Mouse (Mus musculus) gastrocnemius, adult 2 months (tissue): Measurements from ENCODE around the gene Xaf1. TPM values are rescaled to one million over a fixed set of nuclear protein-coding genes. Genes with fewer than 3 reads are reported as not detected.

Experiments used
- DNase-seq: peaks from one replicate; pipeline ENCODE4 v3.0.0; 2022
- H3K27ac ChIP-seq: fragments of 200-600 bp; 2 replicates; pipeline ENCODE4 v1.8.1; 2022; ENCODE audit warnings: mild to moderate bottlenecking
- H3K4me3 ChIP-seq: fragments of 200-600 bp; 2 replicates; pipeline ENCODE4 v1.8.1; 2022; ENCODE audit warnings: mild to moderate bottlenecking, moderate library complexity
- CTCF ChIP-seq: fragments of 200-600 bp; IDR thresholded peaks from 2 replicates; pipeline ENCODE4 v1.8.1; 2022; ENCODE audit warnings: antibody characterized with exemption, mild to moderate bottlenecking, moderate library complexity
- intact Hi-C: fragments of 180-260 bp; cut with DNase I; formaldehyde crosslinking; loops from one replicate; pipeline ENCODE4 v1.15.1; 2025
- total RNA-seq, 2 experiments: library from RNA; stranded (reverse); gene quantifications; 2 replicates each; pipeline ENCODE4 v1.2.3; 2021

Xaf1 gene
- total RNA-seq, 2 experiments from 2014 or later: 3.4 to 3.7 TPM

DNA sequence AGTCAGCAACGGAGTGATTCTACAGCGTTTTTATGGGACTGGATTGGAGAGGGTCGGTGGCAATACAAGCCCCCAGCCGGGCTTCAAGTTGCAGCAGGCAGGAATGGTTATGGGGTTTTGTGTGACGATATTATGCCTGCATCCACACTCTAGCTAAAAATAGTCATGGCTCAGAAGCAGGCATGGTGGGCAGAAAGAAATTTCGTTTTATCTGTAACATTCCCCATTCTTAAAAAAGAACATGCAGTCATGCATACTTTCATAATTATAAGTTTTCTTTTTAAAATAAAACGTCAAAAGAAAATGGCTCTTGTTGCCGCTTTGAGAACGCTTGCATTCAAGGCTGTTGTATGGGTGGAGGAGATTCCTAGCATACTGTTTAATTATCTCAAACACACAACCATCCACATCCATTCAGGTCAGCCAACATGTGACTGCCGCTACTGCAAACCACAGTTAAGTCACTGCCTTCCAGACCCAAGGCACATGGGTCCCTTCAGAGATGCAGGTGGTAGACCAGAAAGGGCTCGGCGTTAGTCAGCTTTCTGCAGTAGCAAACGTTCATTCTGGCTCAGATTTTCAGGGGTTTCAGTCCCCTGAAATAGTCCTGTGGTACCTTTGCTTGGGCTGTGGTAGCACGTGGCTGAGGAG lies 16.8 kb upstream of the Xaf1 start:
- no peak for DNase-seq
- H3K27ac ChIP-seq: no peak overlapping the region
- intact Hi-C loops: no loop called here
- TF ChIP-seq CTCF: no peak
- H3K4me3 ChIP-seq: no peak overlapping the region

DNA sequence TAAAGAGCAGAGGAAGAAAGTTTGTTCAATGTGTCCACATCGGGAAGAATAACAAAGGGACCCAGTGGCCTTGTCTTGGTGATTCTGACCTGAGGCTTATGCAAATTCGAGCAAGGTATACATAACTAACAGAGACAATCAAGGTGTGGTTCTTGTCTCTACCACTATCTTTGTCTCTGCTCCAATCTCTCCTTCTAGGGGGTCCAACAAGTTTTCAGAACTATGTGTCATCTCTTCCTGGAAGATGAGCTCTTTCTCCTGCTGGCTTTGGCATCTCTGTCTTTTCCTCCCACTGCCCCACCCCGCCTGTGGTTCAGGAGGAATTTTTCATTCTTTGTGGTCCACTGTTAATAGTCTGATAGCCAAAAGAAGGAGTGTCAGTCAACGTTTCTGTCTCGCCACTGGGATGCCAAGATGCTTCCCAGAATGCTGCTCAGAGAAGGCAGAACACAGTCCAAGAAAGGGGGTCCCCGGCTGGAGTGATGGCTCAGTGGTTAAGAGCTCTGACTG lies 15.4 kb upstream of the Xaf1 start:
- no peak for TF ChIP-seq CTCF
- DNase-seq: no peak
- no peak overlapping the region for H3K4me3 ChIP-seq
- H3K27ac ChIP-seq: no peak overlapping the region
- intact Hi-C loops: no loop called here

DNA sequence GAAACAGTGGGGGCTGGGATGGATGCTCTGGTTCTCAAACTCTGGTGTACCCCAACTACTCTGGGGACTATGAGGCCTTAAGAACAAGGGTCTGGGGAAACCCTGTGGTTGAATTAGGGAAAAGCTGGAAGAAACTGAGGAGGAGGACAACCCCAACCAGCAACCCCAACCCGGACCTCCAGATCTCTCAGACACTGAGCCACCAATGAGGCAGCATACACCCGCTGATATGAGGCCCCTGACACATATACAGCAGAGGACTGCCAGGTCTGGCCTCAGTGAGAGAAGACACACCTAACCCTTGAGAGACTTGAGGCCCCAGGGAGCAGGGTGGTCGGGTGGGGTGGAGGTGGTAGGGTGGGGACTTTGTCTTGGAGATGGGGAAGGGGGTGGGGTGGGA lies 14.8 kb upstream of the Xaf1 start:
- Histone ChIP-seq H3K4me3 (no peak overlapping the region), H3K27ac (no peak overlapping the region)
- TF ChIP-seq CTCF: no peak
- intact Hi-C loops: no loop called here
- no peak for DNase-seq

DNA sequence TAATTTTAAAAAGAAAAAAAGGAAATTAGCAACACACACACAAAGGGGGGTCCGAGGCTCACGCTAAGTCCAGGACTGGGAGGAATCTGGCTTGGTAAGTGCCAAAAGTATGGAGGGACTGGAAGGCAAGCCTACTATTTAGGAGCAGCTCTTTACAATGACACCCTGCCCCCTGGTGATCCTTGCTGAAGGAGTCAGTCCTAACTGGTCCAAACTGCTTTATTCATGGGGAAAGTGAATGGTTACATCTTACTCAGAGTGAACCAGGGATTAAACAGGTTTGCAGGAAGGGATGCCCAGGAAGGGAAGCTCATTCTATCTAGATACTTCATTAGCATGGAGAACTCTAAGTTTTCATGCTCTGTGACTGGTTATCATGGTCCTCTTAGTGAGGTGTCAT lies 14.3 kb upstream of the Xaf1 start:
- intact Hi-C loops: no loop called here
- no peak for TF ChIP-seq CTCF
- no peak for DNase-seq

DNA sequence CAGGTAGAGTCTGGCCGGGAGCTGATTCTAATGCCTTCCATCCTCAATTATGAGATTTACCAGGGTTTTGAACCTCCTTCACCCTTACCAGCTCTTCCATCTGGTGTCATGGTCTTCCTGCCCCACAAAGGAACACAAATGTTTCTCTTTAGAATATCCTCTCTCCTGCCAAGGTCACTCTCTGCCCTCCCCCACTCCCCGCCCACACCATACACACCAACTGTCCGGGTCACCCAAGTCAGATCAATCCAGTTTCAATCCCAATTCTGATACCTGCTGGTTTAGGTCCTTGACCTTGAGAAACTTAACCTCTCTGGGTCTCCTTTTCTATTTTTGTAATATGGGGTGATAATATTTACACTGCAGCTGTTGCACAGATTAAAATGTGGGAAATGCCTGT lies 13.9 kb upstream of the Xaf1 start:
- TF ChIP-seq CTCF: no peak
- no peak overlapping the region for H3K4me3 ChIP-seq
- no peak overlapping the region for H3K27ac ChIP-seq
- intact Hi-C loops: no loop called here
- no peak for DNase-seq

More for the DNA sequence above, 14.3 kb upstream of the Xaf1 start:
- no peak overlapping the region for H3K4me3 ChIP-seq
- no peak overlapping the region for H3K27ac ChIP-seq

DNA sequence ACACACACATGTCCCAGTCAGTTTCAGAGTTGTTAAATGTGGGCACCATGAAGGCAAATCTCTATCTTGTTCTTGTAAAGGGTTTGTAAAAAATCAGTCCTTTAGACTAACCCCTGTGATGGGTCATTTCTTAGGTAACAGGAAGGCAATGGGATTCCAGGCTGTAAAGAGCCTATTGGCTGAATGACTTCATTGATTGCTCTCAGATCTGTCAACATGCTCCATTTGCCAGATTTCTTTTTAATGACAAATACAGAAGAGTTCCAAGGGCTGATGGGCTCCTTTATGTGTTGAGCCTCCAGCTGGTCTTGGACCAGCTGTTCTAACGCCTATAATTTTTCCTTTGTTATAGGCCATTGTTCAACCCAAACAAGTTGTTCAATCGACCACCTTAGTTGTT lies 8.3 kb upstream of the Xaf1 start:
- no peak for DNase-seq
- intact Hi-C loops: no loop called here
- TF ChIP-seq CTCF: no peak
- Histone ChIP-seq H3K4me3 (no peak overlapping the region), H3K27ac (no peak overlapping the region)

DNA sequence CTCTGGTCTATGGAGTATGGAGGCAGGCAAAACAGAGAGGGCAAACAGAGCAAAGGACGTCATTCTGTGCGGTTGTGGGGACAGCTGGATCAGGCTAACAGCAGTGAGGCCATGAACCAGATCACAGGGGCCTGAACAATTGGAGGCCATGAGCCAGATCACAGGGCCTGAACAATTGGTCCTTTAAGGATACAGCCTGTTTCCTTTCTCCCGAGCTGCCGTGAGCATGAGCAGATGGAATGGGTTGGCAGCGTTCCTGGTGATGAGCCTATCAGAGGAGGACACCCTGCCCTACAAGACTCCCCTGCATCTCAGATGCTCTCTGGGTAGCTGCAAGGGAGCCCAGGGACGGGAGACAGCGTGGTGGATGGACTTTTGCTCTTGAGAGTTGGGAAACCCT lies 801 bp downstream of the Xaf1 start:
- Histone ChIP-seq H3K27ac (peak overlapping the region; percentile 82), H3K4me3 (peak overlapping the region; percentile 78)
- peak; percentile 66 for DNase-seq
- no peak for TF ChIP-seq CTCF
- intact Hi-C loops: no loop called here

DNA sequence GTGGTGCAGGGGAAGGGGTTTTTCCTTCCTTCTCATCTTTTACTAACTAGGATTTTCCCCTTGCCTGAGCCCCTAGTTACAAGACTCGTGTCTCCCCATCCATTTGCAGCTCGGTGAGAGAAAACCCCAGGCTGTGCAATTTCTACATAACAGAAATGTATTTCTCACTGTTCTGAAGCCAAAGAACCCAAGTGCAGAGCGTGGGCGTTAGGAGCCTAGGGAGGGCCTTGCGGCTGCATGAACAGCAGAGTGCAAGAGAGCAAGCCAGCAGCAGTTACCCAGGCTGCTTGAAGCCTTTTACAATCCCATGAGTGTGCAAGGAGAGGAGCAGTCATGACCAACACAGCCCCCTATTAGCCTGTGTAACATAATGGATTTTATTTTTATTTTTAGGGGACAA lies 6.0 kb downstream of the Xaf1 start:
- DNase-seq: no peak
- H3K4me3 ChIP-seq: no peak overlapping the region
- no peak for TF ChIP-seq CTCF
- intact Hi-C loops: no loop called here
- H3K27ac ChIP-seq: no peak overlapping the region

DNA sequence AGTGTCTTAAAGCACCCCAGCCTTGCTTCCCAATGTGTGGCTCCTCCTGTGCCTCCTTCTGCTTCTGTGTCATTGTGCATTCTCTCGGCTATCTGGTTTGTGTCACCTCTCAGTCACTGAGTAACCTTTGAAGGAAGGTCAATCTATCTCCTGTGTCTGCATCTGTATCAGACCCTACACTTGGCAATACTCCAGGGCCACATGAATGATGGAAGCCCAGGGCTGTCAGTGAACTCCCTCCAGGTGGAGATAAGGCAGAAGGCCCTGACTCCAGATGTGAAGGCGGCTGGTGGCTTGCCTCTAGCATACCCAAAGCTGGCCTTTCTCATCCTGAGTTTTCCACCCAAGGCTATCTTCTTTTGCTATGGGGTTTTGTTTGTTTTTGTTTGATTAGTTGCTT lies 7.6 kb downstream of the Xaf1 start:
- no peak for TF ChIP-seq CTCF
- no peak overlapping the region for H3K27ac ChIP-seq
- no peak overlapping the region for H3K4me3 ChIP-seq
- DNase-seq: no peak
- intact Hi-C loops: no loop called here

DNA sequence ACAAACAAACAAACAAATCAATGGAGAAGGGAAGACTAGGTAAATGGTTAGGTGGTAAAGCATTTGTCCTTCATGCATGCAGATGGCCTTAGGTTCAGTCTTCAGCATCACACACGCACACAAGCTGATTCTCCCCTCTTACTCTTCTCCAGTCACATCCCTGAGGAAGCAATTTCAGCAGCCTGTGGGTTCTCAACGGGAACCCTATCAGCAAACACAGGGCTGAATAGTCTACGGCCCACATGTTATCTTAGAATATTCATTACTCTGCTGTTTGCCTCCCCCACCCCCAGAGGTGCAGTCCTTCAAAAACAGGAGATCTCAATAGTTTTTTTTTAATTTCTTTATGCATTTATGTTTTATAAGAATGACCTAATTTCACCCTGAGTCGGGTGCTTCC lies 9.1 kb downstream of the Xaf1 start:
- no peak for DNase-seq
- H3K27ac ChIP-seq: no peak overlapping the region
- no peak overlapping the region for H3K4me3 ChIP-seq
- no peak for TF ChIP-seq CTCF
- intact Hi-C loops: no loop called here

DNA sequence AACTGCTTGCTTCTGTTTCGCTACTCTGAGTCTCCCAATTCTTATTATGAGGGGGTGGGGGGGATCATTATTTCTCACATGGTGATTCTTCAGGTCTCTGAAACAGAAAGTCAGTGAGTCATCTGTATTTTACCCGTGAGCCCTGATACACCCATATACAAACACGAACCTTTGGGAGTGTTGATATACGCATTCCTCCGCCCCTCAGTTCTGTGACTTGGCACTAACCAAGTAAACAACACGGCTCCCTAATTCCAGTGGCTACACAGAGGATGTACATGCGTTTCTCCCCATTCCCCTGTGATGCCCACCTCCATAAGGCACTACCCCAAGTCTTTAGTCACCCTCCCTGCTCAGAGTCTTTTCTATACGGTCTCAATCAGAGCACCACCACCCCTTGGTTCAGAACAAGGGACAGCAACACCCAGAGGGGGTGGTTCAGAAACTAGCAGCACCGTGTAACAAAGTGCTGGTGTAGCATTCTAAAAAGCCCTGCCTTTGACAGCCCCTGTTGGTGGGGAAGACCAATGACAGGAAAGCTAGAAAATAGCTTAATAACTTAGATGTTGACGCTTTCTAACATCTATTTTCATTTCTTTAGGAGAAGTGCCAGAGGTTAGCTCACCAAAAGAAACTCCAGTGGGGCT lies 10.0 kb downstream of the Xaf1 start:
- intact Hi-C loops: no loop called here
- Histone ChIP-seq H3K27ac (no peak overlapping the region), H3K4me3 (no peak overlapping the region)
- no peak for DNase-seq
- TF ChIP-seq CTCF: no peak

DNA sequence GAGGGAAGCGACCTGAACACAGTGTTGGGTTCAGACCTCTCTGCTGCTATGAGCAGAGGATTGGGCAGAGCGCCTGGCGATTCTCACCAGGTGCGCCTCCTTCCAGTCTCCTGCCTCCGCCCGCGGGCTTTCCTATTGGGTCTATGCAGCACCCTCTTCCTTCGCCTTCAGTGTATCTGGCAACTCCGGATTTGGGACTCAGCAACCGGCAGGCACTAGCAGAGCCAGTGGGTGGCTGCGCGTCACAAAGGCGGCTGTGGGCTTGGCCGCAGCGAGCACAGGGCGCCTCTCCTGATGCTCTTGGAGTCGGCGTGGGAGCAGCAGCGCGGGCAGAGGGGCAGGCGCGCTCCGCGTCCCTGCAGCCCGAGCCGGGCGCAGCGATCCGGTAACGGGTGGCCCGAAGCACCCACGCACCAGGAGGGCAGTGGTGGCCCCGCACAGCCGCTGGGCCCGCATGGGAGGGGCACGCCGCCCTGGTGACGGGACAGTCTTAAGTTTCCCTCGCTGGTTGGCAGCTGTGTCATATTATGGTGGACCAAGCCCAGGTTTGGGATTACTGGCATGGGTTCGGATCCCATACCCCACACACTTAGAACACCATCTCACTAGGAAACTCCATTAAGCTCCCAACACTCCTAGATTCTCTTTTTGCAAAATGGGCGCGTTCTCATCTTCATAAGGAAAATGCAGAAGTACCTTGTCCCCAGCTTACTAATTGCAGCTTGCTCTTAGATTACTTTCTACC lies 12.9 kb downstream of the Xaf1 start, which contains the start of gene Fbxo39:
Gene Fbxo39 (plus strand): TSS at position 294 of the 745 bp plus-strand sequence.
- H3K27ac ChIP-seq: no peak within 1 kb of the TSS
- TF ChIP-seq CTCF: no peak
- DNase-seq: no peak
- intact Hi-C loops: no loop called here
- H3K4me3 ChIP-seq: peak within 1 kb of the TSS; percentile 51

DNA sequence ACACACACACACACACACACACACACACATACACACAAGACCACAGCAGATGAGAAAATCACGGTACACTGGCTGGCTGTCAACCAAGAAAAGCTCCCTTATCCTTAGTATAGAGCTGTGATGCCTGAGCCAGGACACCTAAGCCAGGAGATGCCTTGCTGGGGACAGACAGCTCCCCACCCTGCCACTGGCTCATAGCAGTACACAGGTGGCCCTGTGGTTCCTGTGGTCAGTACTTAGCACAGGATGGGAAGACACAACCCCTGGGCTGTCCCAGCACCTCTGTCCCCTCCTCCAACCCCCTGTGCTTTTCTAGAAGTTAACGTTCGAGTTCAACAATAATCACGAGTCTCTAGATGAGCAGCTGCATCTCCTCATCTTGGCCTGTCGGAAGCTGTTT lies 16.6 kb downstream of the Xaf1 start:
- Histone ChIP-seq H3K4me3 (no peak overlapping the region), H3K27ac (no peak overlapping the region)
- no peak for DNase-seq
- intact Hi-C loops: no loop called here
- no peak for TF ChIP-seq CTCF
